Mouse (Mus musculus) intestine, embryonic 14.5 days (tissue): ENCODE results near the gene Ttc30a1. TPM values are rescaled to one million over a fixed set of nuclear protein-coding genes. Genes with fewer than 3 reads are reported as not detected.
"Not testable (repeated sequence)": the region's sequence is repeated elsewhere in the genome, so short reads cannot be mapped to it uniquely, and the experiment has no call there.

Experiments used
- ATAC-seq: fragments of 200-750 bp; cut with Nextera tagmentation; replicated peaks from 2 replicates; pipeline ENCODE4 v1.8.0; 2017; ENCODE audit warnings: low read depth, moderate number of reproducible peaks, moderate TSS enrichment, moderate library complexity; ENCODE audit not compliant: low FRiP score, low TSS enrichment
- DNase-seq: peaks from one replicate; pipeline ENCODE4 v3.0.0-alpha.2; 2018; ENCODE audit warnings: low spot score
- H3K27ac ChIP-seq: fragments of 300-500 bp; sonication (generic); 2 replicates; pipeline ENCODE4 v1.5.1; 2014; ENCODE audit warnings: low read depth, mild to moderate bottlenecking, control low read depth
- H3K27me3 ChIP-seq: fragments of 300-500 bp; sonication (generic); replicated peaks from 2 replicates; pipeline ENCODE4 v1.6.1; 2014; ENCODE audit warnings: low read length, control low read depth; ENCODE audit not compliant: control insufficient read depth, insufficient read depth
- H3K36me3 ChIP-seq: fragments of 300-500 bp; sonication (generic); 2 replicates; pipeline ENCODE4 v1.6.1; 2014; ENCODE audit warnings: low read length, control low read depth; ENCODE audit not compliant: control insufficient read depth, insufficient read depth
- H3K4me1 ChIP-seq: fragments of 300-500 bp; sonication (generic); replicated peaks from 2 replicates; pipeline ENCODE4 v1.6.1; 2014; ENCODE audit warnings: low read length, control low read depth, mixed read lengths; ENCODE audit not compliant: control insufficient read depth, insufficient read depth
- H3K4me2 ChIP-seq: fragments of 300-500 bp; sonication (generic); 2 replicates; pipeline ENCODE4 v1.6.1; 2014; ENCODE audit warnings: low read length
- H3K4me3 ChIP-seq: fragments of 300-500 bp; sonication (generic); 2 replicates; pipeline ENCODE4 v1.5.1; 2014; ENCODE audit warnings: low read depth, low read length, control low read depth, mixed read lengths
- H3K9ac ChIP-seq: fragments of 300-500 bp; sonication (generic); 2 replicates; pipeline ENCODE4 v1.6.1; 2014; ENCODE audit warnings: mild to moderate bottlenecking, low read length
- H3K9me3 ChIP-seq: fragments of 300-500 bp; sonication (generic); 2 replicates; pipeline ENCODE4 v1.6.1; 2016; ENCODE audit warnings: low read length, control low read depth; ENCODE audit not compliant: control insufficient read depth
- whole genome bisulfite sequencing: fragments of 180-500 bp; shearing (Covaris S2); extraction: QIAGEN DNeasy Blood & Tissue Kit; methylation state at CpG from one replicate; pipeline ENCODE4 v1.1.7; 2014; 5-methylcytosine and 5-hydroxymethylcytosine counted together
- polyA plus RNA-seq: library from polyadenylated mRNA; unstranded; fragments of >200 nt; fragmentation: Nextera tagmentation; extraction: Ambion mirVana; gene quantifications from 2 replicates; pipeline ENCODE4 v1.2.1, GENCODE M21; 2014

Gene Ttc30a1
- polyA plus RNA-seq, 1 experiment from 2014 or later = 6.5 TPM

DNA sequence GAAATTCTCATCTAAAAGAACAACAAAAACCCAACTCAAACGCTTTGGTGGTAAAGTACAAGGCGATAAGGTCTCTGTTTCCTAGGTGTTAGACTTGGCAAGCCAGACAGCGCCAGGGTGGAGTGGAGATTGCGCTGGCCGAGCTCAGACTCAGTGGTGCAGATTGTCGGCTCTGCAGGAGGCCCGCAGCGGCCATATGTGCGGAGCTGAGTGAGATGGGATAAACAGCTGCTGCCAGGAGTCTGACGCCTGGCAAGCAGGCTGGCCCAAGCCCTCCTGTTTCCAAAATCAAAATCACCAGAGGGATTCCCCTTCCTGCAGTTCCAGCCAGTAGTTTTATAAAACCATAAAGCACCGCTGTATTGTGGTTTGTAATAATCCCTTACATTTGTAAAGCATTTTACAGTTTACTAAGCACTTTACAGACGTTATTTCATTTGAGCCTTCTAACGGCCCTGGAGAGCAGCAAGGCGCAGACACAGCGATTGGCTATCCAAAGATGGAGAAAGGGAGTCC lies 21.9 kb downstream of the Ttc30a1 start:
- Histone ChIP-seq H3K4me2 (peak overlapping the region; percentile 34), H3K27me3 (no peaks in the 10 kb centered on the region; the same call in 1 of the 2 replicates), H3K36me3 (no peaks in the 10 kb centered on the region), H3K9me3 (no peaks in the 10 kb centered on the region), H3K4me3 (no peak overlapping the region), H3K27ac (peak overlapping the region; percentile 39), H3K4me1 (peaks cover 17% of the 10 kb centered on the region), H3K9ac (no peak overlapping the region)
- ATAC-seq (no peak), DNase-seq (peak; percentile 67)
- 17% methylated on average over 15 of the region's 15 CpGs for WGBS

DNA sequence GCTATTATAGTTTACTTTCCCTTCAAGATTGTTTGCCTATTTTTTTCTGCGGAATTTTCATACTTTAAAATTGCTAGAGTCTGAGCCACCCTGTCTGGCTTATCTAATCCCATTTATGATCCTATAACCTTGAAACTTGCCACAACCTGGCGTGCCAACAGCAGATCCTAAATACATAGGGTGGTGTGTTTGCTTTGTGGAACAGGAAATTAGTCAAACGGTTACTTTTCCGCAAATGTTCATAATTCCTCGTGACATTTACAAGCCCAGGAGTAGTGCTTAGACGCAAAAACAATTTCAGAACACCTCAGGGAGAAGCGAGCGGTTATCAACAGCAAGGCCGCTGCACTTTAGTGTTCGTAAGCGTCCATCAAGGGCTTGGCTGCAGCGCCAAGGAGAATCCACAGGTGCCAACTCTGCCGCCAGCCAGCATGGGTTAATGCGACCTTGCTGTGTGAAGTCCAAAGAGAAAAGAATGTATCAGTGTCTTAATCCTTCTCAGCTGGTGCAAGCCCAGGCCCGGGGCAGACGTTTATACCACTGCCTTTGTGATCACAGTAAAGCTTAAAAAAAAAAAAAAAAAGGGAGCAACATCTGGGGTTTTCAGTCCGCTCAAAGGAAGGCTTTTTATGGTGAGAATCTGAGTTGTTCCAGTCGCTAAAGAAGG lies 22.5 kb downstream of the Ttc30a1 start:
- peak overlapping the region; percentile 39 for H3K27ac ChIP-seq
- no peak overlapping the region for H3K9ac ChIP-seq
- H3K4me2 ChIP-seq = peak overlapping the region; percentile 34
- H3K9me3 ChIP-seq = no peaks in the 10 kb centered on the region
- 33% methylated on average over 18 of the region's 18 CpGs for WGBS
- H3K27me3 ChIP-seq = no peaks in the 10 kb centered on the region; the same call in 1 of the 2 replicates
- no peaks in the 10 kb centered on the region for H3K36me3 ChIP-seq
- DNase-seq (peak; percentile 63), ATAC-seq (no peak)
- H3K4me1 ChIP-seq = peaks cover 13% of the 10 kb centered on the region
- no peak overlapping the region for H3K4me3 ChIP-seq

DNA sequence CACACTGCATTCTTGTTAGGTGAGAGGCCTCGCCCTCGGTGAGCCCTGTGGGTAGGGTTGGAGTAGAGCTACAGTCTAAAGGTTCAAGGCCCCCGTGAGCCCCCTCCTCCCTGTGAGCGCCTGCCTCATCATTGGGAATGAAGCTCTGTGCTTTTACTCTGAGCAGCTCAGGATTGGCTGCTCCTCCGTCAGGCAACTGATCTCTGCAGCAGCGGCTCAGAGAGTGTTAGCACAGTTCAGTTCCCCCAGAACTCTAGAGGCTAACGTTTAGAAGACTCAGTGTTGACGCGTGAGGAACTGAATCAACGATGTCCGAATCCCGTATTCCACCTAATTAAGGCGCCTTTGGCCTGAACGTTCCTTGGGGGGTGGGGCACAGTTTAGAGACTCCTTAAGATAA lies 26.1 kb downstream of the Ttc30a1 start:
- Histone ChIP-seq H3K9me3 (no peaks in the 10 kb centered on the region), H3K27ac (no peak overlapping the region), H3K4me2 (no peak overlapping the region), H3K36me3 (no peaks in the 10 kb centered on the region), H3K4me1 (peaks cover 11% of the 10 kb centered on the region), H3K9ac (no peak overlapping the region), H3K27me3 (no peaks in the 10 kb centered on the region; the same call in 1 of the 2 replicates), H3K4me3 (no peak overlapping the region)
- DNase-seq = no peak
- ATAC-seq = no peak
- 51% methylated on average over 14 of the region's 14 CpGs for WGBS

DNA sequence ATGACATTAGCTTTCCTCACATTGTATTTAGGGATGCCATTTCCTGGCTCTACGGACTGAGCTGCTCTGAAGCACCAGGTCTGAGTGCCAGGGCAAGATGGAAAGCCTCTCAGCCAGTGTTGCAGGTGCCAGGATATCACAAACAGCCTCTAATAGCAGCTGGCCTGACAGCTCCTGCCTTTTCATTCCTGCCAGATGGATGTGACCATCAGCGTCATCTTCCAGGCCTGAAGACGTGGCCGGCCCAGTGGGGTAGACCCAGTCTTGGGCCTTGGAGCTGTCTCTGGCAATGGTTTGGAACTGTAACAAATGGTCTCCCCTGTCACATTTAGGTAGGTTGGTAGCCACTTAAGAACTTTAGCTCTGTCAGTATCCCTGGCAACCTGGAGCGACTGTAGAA lies 28.4 kb downstream of the Ttc30a1 start:
- Histone ChIP-seq H3K9ac (no peak overlapping the region), H3K27me3 (no peaks in the 10 kb centered on the region; the same call in 1 of the 2 replicates), H3K9me3 (no peaks in the 10 kb centered on the region), H3K4me1 (no peaks in the 10 kb centered on the region), H3K4me2 (no peak overlapping the region), H3K36me3 (no peaks in the 10 kb centered on the region), H3K4me3 (no peak overlapping the region), H3K27ac (no peak overlapping the region)
- 87% methylated on average over 5 of the region's 5 CpGs for WGBS
- DNase-seq (no peak), ATAC-seq (no peak)

DNA sequence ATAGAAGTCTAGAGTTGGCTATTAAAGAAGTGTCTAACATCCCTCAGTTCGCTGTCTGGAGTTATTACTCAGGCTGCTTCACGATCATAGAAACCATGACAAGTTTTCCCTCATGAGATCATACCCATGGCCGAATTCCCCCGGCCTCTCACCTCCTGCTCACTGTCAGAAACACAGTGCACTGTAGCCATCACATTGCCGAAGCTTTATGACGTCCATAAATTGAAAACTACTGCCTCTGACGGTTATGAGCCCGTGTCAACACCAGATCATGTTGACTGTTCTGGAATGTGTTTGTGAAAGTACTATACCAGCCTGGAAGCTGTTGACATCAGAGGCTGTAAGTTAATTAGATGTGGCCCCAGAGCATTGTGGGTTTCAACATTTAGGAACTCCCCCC lies 31.1 kb downstream of the Ttc30a1 start:
- H3K27me3 ChIP-seq = no peaks in the 10 kb centered on the region
- 71% methylated on average over 8 of the region's 8 CpGs for WGBS
- no peaks in the 10 kb centered on the region for H3K36me3 ChIP-seq
- no peak overlapping the region for H3K4me2 ChIP-seq
- no peaks in the 10 kb centered on the region for H3K9me3 ChIP-seq
- no peak overlapping the region for H3K9ac ChIP-seq
- no peak for DNase-seq
- H3K27ac ChIP-seq = no peak overlapping the region
- ATAC-seq = no peak
- no peaks in the 10 kb centered on the region for H3K4me1 ChIP-seq
- H3K4me3 ChIP-seq = no peak overlapping the region

DNA sequence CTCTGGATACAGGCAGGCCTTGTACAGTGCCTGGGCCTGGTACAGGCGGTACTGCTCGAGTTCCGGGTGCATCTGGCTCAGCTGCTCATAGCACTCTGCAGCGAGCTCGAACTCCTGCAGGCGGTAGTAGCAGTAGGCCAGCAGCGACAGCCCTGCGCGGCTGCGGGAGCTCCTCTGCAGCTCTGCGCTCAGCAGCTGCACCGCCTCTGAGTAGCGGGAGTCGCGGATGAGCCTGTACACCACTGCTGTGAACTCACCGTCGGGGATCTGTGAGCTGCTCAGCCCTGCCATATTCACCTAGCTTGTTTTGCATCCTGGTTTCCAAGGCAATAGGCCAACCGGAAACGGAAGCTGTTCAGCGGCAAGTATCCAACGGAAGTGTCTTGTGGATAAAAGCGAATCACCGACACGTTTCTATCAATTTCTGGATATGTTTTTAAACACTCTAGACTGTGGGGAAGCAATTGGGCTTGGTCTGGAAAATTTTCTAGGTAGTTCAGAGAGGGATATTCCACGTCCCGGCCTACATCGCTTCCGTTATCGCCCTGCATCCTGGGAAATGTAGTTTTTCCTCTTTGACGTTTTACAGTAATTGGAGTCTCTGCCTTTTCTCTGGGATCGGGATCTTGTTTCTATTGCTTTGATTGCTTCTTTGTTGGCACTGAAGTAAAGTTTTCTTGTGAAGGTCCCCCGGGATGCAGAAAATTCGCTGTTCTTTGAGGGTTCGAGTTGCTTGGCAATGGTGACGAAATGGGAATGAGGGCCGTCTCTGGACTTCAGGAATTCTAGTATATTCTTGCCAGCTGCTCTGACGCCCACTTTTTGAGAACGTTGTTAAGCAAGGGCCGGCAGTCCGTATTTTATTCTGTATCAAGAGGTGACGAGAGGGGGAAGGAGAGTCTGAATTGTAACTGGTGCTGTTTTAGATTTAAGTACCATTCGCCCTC lies 43.4 kb downstream of the Ttc30a1 start, which contains the start of gene Ttc30b:
Gene Ttc30b, minus strand, starts transcription at position 469 of the 947 bp plus-strand sequence.
- H3K9ac ChIP-seq = peak within 1 kb of the TSS; percentile 65
- peak; percentile 87 for ATAC-seq
- 5% methylated on average over 32 of the region's 42 CpGs for WGBS

DNA sequence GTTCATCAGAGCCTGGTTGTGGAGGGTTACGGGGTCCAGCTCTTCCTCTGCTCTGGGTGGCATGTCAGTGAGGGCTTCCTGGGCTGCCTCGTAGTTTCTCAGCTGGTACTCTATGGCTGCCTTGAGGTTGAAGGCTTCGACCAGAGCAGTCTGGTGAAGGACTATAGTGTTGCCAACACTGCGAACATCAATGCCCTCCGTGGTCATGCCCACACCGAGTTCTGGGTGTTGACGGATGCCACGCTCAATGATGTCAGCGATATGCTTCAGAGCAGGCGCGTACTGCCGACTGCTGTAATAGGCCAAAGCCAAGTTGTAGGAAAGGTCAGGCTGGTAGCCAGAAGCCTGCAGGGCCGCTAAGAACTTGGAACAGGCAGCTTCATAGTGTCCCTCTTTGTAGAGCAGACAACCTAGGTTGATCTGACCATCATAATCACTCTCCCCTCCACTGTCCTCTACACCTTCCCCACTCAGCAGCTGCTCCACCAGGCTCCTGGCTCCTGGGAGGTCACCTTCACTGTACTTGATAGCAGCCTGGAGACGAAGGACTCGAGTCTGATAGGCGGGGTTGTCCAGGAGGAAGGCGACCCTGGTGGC lies 44.1 kb downstream of the Ttc30a1 start:
- H3K27me3 ChIP-seq, H3K4me1 ChIP-seq, H3K36me3 ChIP-seq, DNase-seq, H3K9me3 ChIP-seq, H3K27ac ChIP-seq: not testable (repeated sequence)
- peak overlapping the region; percentile 58 for H3K4me2 ChIP-seq
- H3K4me3 ChIP-seq = peak overlapping the region; percentile 71
- peak; percentile 65; the same call in 1 of the 2 replicates for ATAC-seq
- H3K9ac ChIP-seq = peak overlapping the region; percentile 65; the same call in 1 of the 2 replicates
- WGBS = 77% methylated on average over 14 of the region's 17 CpGs

More for the DNA sequence above, 43.4 kb downstream of the Ttc30a1 start, which contains the start of gene Ttc30b:
- Histone ChIP-seq H3K4me3 (peak within 1 kb of the TSS; percentile 71), H3K36me3 (no peaks in the 10 kb centered on the region), H3K9me3 (no peaks in the 10 kb centered on the region), H3K4me1 (no peaks in the 10 kb centered on the region), H3K27me3 (peaks cover 6% of the 10 kb centered on the region; the same call in 1 of the 2 replicates), H3K27ac (peak within 1 kb of the TSS; percentile 92), H3K4me2 (peak within 1 kb of the TSS; percentile 58)
- peak; percentile 86 for DNase-seq

DNA sequence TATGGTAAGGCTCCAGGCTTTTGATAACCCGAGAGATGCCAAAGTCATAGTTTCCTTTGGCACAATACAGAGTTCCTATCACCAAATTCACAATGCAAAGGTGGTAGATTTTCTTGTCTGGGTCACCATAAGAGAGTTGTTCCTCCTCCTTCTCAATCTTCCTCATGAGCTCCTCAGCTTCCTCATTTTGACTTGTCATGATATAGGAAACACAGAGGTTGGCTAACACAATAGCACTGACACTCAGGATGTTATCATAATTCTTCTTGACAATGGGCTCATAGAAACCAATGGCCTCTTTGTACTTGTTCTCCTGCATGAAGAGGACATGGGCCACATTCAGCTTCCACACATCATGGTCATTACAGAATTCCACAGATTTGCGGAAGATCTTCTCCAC lies 45.1 kb downstream of the Ttc30a1 start:
- not testable (repeated sequence) for H3K27me3 ChIP-seq, H3K9me3 ChIP-seq, H3K4me1 ChIP-seq, DNase-seq, H3K36me3 ChIP-seq, H3K9ac ChIP-seq, H3K27ac ChIP-seq, ATAC-seq, H3K4me3 ChIP-seq, H3K4me2 ChIP-seq
- WGBS = 90% methylated on average over 2 of the region's 2 CpGs
